Mouse (Mus musculus) megakaryocyte, embryonic 14.5 days (primary cell): ENCODE data around the gene Ttll11.

Source experiments
- FLI1 ChIP-seq: IDR thresholded peaks from 2 replicates; pipeline ENCODE4 v1.6.1; 2012; ENCODE audit warnings: low read length, inconsistent platforms, mixed read lengths
- GATA1 ChIP-seq: IDR thresholded peaks from 3 replicates; pipeline ENCODE4 v1.6.1; 2012; ENCODE audit warnings: mixed read lengths, low read length, inconsistent platforms, borderline replicate concordance

GRCm38 (mm10) chr2:35854877-35855276 is 124.8 kb downstream of the Ttll11 start:
- no peak for TF ChIP-seq GATA1
- TF ChIP-seq FLI1 = no peak
